Mouse (Mus musculus) liver, embryonic 11.5 days (tissue): ENCODE results near the gene Ctnnbl1. TPM values are rescaled to one million over a fixed set of nuclear protein-coding genes. Genes with fewer than 3 reads are reported as not detected.
A peak's percentile ranks its signal among the peaks of the same experiment; 100 is the strongest.

ENCODE experiments used
- ATAC-seq: fragments of 200-750 bp; cut with Nextera tagmentation; replicated peaks from 2 replicates; pipeline ENCODE4 v1.8.0; 2017; ENCODE audit warnings: moderate number of reproducible peaks, mild to moderate bottlenecking, moderate TSS enrichment, moderate library complexity; ENCODE audit not compliant: low FRiP score
- DNase-seq: peaks from one replicate; pipeline ENCODE4 v3.0.0-alpha.2; 2017; ENCODE audit warnings: low spot score
- H3K27ac ChIP-seq: fragments of 300-500 bp; sonication (generic); 2 replicates; pipeline ENCODE4 v1.5.1; 2014; ENCODE audit warnings: mild to moderate bottlenecking, low read depth, low read length, control low read depth
- H3K27me3 ChIP-seq: fragments of 300-500 bp; sonication (generic); replicated peaks from 2 replicates; pipeline ENCODE4 v1.6.1; 2014; ENCODE audit warnings: low read length, mixed read lengths; ENCODE audit not compliant: control insufficient read depth, insufficient read depth
- H3K36me3 ChIP-seq: fragments of 300-500 bp; sonication (generic); 2 replicates; pipeline ENCODE4 v1.6.1; 2014; ENCODE audit warnings: mild to moderate bottlenecking, low read length, moderate library complexity, mixed read lengths; ENCODE audit not compliant: control insufficient read depth, insufficient read depth
- H3K4me1 ChIP-seq: fragments of 300-500 bp; sonication (generic); replicated peaks from 2 replicates; pipeline ENCODE4 v1.6.1; 2014; ENCODE audit warnings: low read length, mixed read lengths; ENCODE audit not compliant: control insufficient read depth, insufficient read depth
- H3K4me2 ChIP-seq: fragments of 300-500 bp; sonication (generic); 2 replicates; pipeline ENCODE4 v1.6.1; 2014; ENCODE audit warnings: mild to moderate bottlenecking, control low read depth, moderate library complexity
- H3K4me3 ChIP-seq: fragments of 300-500 bp; sonication (generic); 2 replicates; pipeline ENCODE4 v1.5.1; 2014; ENCODE audit warnings: low read depth, low read length, control low read depth
- H3K9ac ChIP-seq: fragments of 300-500 bp; sonication (generic); 2 replicates; pipeline ENCODE4 v1.6.1; 2014; ENCODE audit warnings: low read depth, low read length, control low read depth
- H3K9me3 ChIP-seq: fragments of 300-500 bp; sonication (generic); 2 replicates; pipeline ENCODE4 v1.6.1; 2016; ENCODE audit warnings: low read length, inconsistent platforms, mixed read lengths; ENCODE audit not compliant: control insufficient read depth
- whole genome bisulfite sequencing: fragments of 180-500 bp; shearing (Covaris S2); extraction: QIAGEN DNeasy Blood & Tissue Kit; methylation state at CpG from one replicate; pipeline ENCODE4 v1.1.7; 2014; 5-methylcytosine and 5-hydroxymethylcytosine counted together
- polyA plus RNA-seq: library from polyadenylated mRNA; unstranded; fragments of >200 nt; fragmentation: Nextera tagmentation; extraction: Ambion mirVana; gene quantifications from 2 replicates; pipeline ENCODE4 v1.2.1, GENCODE M21; 2014

The Ctnnbl1 gene
- polyA plus RNA-seq, 1 experiment from 2014 or later: 56.3 TPM

DNA sequence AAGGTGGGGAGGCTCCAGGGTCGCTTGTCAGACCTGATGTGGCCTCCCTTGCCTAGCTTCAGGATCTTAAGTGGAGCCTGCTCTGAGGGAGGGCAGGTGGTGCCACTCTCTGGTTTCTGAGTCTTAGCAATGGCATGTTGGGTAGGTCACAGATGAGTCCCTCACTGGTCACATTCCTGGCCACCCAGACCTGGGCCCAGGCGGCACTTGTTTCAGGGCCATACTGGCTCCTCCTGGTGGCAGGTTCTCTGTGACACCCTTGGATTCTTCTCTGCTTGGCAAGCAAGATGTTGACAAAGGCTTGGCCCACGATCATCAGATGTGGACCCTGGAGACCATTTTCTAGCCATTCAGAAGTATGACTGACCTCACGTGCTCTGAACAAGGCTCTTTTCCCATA, 195.5 kb downstream of the Ctnnbl1 start:
- no peak for DNase-seq
- WGBS: 71% methylated on average over 4 of the region's 4 CpGs
- H3K4me1 ChIP-seq: no peaks in the 10 kb centered on the region
- H3K27me3 ChIP-seq: peaks cover 4% of the 10 kb centered on the region
- no peak for ATAC-seq
- H3K4me3 ChIP-seq: no peak overlapping the region
- H3K4me2 ChIP-seq: no peak overlapping the region
- no peak overlapping the region for H3K27ac ChIP-seq
- no peak overlapping the region for H3K9ac ChIP-seq
- no peaks in the 10 kb centered on the region for H3K36me3 ChIP-seq
- no peaks in the 10 kb centered on the region for H3K9me3 ChIP-seq

DNA sequence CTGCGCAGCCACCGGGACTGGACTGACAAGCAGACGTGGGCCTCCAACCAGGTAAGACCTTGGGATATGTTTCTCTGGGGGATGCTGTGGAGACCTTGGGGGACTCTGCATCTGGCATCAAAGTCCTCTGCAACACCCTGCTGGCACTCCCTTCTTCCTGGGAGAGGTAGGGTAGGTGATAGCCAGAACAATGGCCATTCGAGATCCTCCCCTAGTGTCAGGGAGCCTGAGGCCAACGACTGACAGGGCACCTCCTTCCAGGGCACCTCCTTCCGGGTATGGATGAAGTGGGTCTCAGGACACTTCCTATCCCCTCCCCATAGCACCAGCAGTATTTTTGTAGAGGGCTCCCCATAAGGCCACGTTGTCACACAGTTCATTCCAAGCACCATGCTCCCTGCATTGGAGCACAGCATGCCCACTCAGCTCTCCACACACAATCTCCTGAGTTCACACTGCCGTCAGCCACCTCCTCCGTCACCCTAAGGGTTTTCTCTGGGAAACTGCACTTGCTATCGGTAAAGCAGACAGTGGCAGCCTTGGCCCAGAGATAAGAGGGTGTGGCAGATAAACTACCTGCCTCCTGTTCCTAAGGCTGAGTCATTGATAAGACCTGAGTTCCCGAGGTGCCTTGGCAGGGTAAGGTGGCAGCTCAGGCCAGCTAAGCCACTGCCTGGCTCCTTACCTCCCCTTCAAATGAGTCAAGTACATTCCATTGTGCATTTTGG, 198.4 kb downstream of the Ctnnbl1 start:
- H3K9me3 ChIP-seq: no peaks in the 10 kb centered on the region
- ATAC-seq: peak; percentile 41; the same call in 1 of the 2 replicates
- no peak overlapping the region for H3K4me2 ChIP-seq
- H3K4me1 ChIP-seq: no peaks in the 10 kb centered on the region
- no peak overlapping the region for H3K27ac ChIP-seq
- 53% methylated on average over 11 of the region's 11 CpGs for WGBS
- no peak for DNase-seq
- H3K9ac ChIP-seq: no peak overlapping the region
- no peaks in the 10 kb centered on the region for H3K36me3 ChIP-seq
- peaks cover 14% of the 10 kb centered on the region for H3K27me3 ChIP-seq
- H3K4me3 ChIP-seq: no peak overlapping the region

DNA sequence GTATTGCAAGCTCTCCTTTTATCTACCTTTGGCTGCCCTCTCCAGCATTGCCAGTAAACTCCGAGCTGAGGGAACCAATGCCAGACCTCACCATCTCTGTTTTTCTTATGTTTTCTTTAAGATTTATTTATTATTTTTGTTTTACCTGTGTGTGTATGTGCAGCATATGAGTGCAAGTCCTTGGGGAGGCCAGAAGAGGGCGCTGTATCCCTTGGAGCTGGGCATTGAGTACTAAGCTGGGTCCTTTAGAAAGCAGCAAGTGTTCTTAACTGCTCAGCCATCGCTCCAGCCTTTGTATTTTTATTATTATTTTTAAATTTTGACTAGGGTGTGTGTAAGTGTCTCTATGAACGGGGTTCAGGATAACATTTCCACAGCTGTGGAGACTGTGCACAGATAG, 199.5 kb downstream of the Ctnnbl1 start:
- DNase-seq (no peak), ATAC-seq (no peak)
- Histone ChIP-seq H3K9ac (no peak overlapping the region), H3K27me3 (peaks cover 25% of the 10 kb centered on the region), H3K4me1 (peaks cover 4% of the 10 kb centered on the region; the same call in 1 of the 2 replicates), H3K27ac (no peak overlapping the region), H3K4me3 (no peak overlapping the region), H3K36me3 (no peaks in the 10 kb centered on the region), H3K9me3 (no peaks in the 10 kb centered on the region), H3K4me2 (no peak overlapping the region)
- WGBS: 69% methylated on average over 4 of the region's 4 CpGs

DNA sequence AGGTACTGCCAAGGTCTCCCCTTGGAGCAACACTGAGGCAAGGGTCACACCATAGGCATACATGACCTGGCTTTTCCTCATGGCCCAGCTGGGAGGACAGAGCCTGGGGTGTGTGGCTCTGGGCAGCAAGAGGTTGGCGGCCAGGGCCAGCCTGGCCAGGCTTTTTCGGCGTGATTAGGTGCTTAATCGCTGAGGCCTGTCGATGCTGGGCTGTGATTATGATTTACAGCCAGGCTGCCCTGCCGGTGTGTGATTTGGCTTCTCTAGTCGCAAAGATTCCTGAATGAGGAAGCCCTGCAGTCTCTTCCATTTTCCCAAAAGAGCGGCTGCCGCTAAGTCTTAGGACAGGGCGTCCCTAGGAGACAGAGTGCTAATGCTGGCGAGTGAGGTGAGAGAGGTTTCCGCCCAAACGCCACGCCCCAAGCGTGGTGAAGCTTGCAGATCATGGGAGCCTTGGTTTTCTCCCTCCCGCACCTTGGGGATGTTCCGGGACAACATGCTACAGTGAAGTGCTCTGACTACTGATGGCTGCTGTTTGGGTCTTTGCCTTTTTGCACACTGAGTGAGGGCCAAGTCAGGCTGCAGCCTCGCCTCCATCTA, 203.5 kb downstream of the Ctnnbl1 start:
- H3K27me3 ChIP-seq: peaks cover 55% of the 10 kb centered on the region
- no peaks in the 10 kb centered on the region for H3K9me3 ChIP-seq

More for the DNA sequence above, 203.5 kb downstream of the Ctnnbl1 start:
- WGBS: 5% methylated on average over 18 of the region's 18 CpGs
- Histone ChIP-seq H3K36me3 (no peaks in the 10 kb centered on the region), H3K4me1 (peaks cover 6% of the 10 kb centered on the region), H3K4me3 (peak overlapping the region; percentile 20; the same call in 1 of the 2 replicates), H3K4me2 (peak overlapping the region; percentile 47), H3K9ac (no peak overlapping the region), H3K27ac (no peak overlapping the region)
- ATAC-seq (no peak), DNase-seq (no peak)

Other genes with a start within 250 kb of the Ctnnbl1 start
- 143 and 171 TPM in 2 replicates for gene Nnat, start 177.3 kb upstream of the Ctnnbl1 start, polyA plus RNA-seq
- gene Blcap, start 166.1 kb upstream of the Ctnnbl1 start, polyA plus RNA-seq: 25.9 and 26.2 TPM in 2 replicates
- 0.52 and 0.70 TPM in 2 replicates for gene Vstm2l, start 177.3 kb downstream of the Ctnnbl1 start, polyA plus RNA-seq